Mouse (Mus musculus) midbrain, embryonic 11.5 days (tissue): Measurements from ENCODE around the gene Camkmt. TPM values are rescaled to one million over a fixed set of nuclear protein-coding genes. Genes with fewer than 3 reads are reported as not detected.
A peak's percentile ranks its signal among the peaks of the same experiment; 100 is the strongest.

ENCODE experiments used
- ATAC-seq: fragments of 200-750 bp; cut with Nextera tagmentation; 2 replicates; pipeline ENCODE4 v1.8.0; 2017; ENCODE audit warnings: moderate TSS enrichment, moderate library complexity; ENCODE audit not compliant: low FRiP score
- DNase-seq: peaks from one replicate; pipeline ENCODE4 v3.0.0; 2015; ENCODE audit warnings: low spot score; ENCODE audit errors: missing footprints
- H3K27ac ChIP-seq: fragments of 300-500 bp; sonication (generic); 2 replicates; pipeline ENCODE4 v1.5.1; 2014; ENCODE audit warnings: low read depth, low read length
- H3K27me3 ChIP-seq: fragments of 300-500 bp; sonication (generic); 2 replicates; pipeline ENCODE4 v1.6.1; 2014; ENCODE audit warnings: mild to moderate bottlenecking, low read length, moderate library complexity, mixed read lengths; ENCODE audit not compliant: control insufficient read depth, insufficient read depth
- H3K36me3 ChIP-seq: fragments of 300-500 bp; sonication (generic); 2 replicates; pipeline ENCODE4 v1.6.1; 2014; ENCODE audit warnings: mild to moderate bottlenecking, low read length, moderate library complexity, mixed read lengths; ENCODE audit not compliant: control insufficient read depth, insufficient read depth
- H3K4me1 ChIP-seq: fragments of 300-500 bp; sonication (generic); 2 replicates; pipeline ENCODE4 v1.6.1; 2014; ENCODE audit warnings: low read length; ENCODE audit not compliant: control insufficient read depth, insufficient read depth
- H3K4me2 ChIP-seq: fragments of 300-500 bp; sonication (generic); 2 replicates; pipeline ENCODE4 v1.6.1; 2014; ENCODE audit warnings: mild to moderate bottlenecking, moderate library complexity
- H3K4me3 ChIP-seq: fragments of 300-500 bp; sonication (generic); 2 replicates; pipeline ENCODE4 v1.5.1; 2014; ENCODE audit warnings: low read depth, low read length
- H3K9ac ChIP-seq: fragments of 300-500 bp; sonication (generic); 2 replicates; pipeline ENCODE4 v1.6.1; 2014; ENCODE audit warnings: low read length
- H3K9me3 ChIP-seq: fragments of 300-500 bp; sonication (generic); 2 replicates; pipeline ENCODE4 v1.6.1; 2016; ENCODE audit warnings: low read length; ENCODE audit not compliant: control insufficient read depth
- WGBS: fragments of 180-500 bp; shearing (Covaris S2); extraction: QIAGEN DNeasy Blood & Tissue Kit; methylation state at CpG from one replicate; pipeline ENCODE4 v1.1.7; 2014; 5-methylcytosine and 5-hydroxymethylcytosine counted together
- polyA plus RNA-seq: library from polyadenylated mRNA; unstranded; fragments of >200 nt; fragmentation: Nextera tagmentation; extraction: Ambion mirVana; gene quantifications from 2 replicates; pipeline ENCODE4 v1.2.1, GENCODE M21; 2014

Camkmt gene
- 14.9 and 17.0 TPM in 2 replicates for polyA plus RNA-seq

DNA sequence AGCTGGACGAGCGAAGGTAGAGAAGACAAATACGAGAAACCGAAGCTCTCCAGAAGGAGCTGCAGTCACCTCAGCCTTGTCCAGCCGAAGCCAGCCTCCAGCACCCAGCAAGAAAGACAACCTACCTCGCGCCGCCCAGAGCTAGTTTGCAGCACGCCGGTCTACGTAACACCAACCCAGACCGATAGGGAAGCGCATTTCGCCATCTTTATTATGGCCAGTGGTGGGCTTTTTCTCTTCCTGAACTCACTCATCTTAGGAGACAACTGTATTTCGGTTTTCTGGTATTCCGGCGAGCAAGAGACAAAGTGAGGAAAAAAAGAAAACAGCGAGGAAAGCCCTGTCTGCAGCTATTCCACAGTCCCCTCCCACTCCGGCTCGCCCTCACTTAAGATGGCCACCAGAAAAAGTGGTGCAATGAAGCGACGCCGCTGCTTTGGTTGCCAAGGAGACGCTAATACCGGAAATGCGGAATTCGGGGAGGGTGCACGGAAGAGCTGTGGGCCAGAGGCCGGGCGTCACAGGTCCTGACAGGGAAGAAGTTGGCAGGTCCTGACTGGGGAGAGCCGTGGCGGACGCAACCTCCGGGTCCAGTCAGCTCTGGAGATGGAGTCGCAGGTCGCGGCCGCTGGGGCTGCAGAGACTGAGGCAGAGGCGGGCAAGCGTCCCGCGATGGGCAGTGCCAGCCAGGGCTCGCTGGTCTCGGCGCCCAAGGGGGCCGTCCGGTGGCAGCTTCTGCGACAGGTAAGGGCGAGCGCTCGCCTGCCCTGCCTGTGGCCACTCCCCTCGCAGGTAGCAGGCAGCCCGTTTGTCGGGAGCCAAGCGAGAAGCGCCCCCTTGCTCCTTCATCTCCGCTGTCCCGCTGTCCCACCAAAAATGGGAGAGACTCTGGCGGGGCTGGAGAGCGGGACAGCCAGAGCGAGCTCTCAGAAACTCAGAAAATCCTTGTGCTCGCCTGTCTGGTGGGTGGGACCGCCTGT, at the start of gene Camkmt, which contains the start of gene Prepl:
Camkmt (plus strand) TSS at position 433 of the 980 bp plus-strand sequence.
Prepl (minus strand) TSS at position 122 of the 980 bp plus-strand sequence.
- ATAC-seq, result peak; percentile 98
- whole genome bisulfite sequencing, result under 1% methylated on average over 63 of the region's 63 CpGs
- DNase-seq, result peak; percentile 100
- H3K4me2 ChIP-seq, result peak within 1 kb of the TSS; percentile 82
- H3K4me3 ChIP-seq, result peak within 1 kb of the TSS; percentile 80
- no peaks in the 10 kb centered on the region for H3K27me3 ChIP-seq
- H3K4me1 ChIP-seq, result peaks cover 11% of the 10 kb centered on the region
- H3K9ac ChIP-seq, result peak within 1 kb of the TSS; percentile 68
- H3K27ac ChIP-seq, result peak within 1 kb of the TSS; percentile 61
- H3K36me3 ChIP-seq, result no peaks in the 10 kb centered on the region
- H3K9me3 ChIP-seq, result no peaks in the 10 kb centered on the region

DNA sequence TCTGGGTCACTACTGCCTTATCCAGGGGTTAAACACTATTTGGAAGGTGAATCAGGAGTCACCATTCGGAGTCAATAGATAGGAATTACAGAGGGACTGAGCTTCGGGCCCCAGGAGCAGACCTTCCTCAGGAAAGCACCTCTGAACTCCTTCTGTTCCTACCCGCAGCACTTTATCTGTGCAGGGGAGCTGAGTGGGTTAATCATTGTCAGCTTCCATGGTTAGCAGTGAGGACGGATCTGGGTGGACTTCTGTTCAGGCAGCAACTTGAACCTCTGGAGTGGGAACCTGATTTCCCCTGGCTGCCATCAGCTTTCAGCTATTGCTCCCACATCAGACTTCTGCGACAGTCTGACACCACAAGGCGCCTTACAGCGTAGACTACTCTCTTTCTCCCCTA, 49.4 kb upstream of the Camkmt start:
- no peak overlapping the region for H3K27ac ChIP-seq
- peak; percentile 2 for DNase-seq
- 85% methylated on average over 7 of the region's 7 CpGs for WGBS
- ATAC-seq, result no peak
- H3K4me3 ChIP-seq, result no peak overlapping the region
- H3K9ac ChIP-seq, result no peak overlapping the region
- H3K36me3 ChIP-seq, result no peaks in the 10 kb centered on the region
- H3K4me2 ChIP-seq, result no peak overlapping the region
- H3K27me3 ChIP-seq, result no peaks in the 10 kb centered on the region
- H3K4me1 ChIP-seq, result no peaks in the 10 kb centered on the region; the same call in 1 of the 2 replicates
- H3K9me3 ChIP-seq, result no peaks in the 10 kb centered on the region

DNA sequence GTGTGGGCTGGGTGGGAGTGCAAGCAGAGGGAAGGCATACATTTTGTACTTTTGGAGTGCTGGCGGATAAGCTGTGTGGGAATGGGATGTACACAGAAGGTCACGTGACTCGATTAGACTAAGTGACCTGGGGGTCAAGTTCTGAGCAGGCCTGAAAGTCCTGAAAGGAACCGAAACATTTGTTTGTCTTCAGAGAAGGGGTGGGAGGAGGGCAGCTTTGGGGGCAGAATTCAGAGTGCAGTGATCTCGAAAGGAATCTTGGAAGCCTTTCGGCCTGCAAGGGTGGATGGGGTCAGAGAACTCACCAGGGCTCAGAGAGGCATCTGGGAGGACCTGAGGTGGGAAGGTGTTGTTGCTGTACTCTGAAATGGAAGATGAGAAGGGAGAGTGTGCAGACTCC, 47.9 kb upstream of the Camkmt start:
- Histone ChIP-seq H3K36me3 (no peaks in the 10 kb centered on the region), H3K9me3 (no peaks in the 10 kb centered on the region), H3K27ac (no peak overlapping the region), H3K27me3 (no peaks in the 10 kb centered on the region), H3K4me3 (no peak overlapping the region), H3K9ac (no peak overlapping the region), H3K4me2 (no peak overlapping the region), H3K4me1 (no peaks in the 10 kb centered on the region; the same call in 1 of the 2 replicates)
- DNase-seq (no peak), ATAC-seq (no peak)
- 46% methylated on average over 6 of the region's 6 CpGs for WGBS

DNA sequence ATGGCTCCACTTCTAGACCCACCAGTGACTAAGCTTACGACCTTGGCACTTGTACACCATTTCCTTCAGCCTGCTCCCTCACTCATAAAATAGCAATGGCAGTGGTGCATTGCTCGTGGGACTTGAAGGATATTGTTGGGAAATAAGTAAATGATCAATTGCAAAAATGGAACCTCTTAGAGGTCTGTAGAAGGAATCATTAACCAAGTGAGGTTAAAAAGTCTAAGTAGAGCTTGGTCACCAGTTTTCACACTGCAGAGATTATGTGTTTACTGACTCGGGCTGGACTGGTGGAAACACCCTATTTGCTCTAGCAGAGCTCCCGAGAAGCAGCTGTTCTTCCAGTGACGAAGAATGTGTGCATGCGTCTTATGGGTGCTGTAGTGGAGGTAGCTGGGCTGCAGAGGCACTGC, 46.9 kb upstream of the Camkmt start:
- Histone ChIP-seq H3K4me1 (no peaks in the 10 kb centered on the region; the same call in 1 of the 2 replicates), H3K27ac (no peak overlapping the region)
- 88% methylated on average over 6 of the region's 6 CpGs for WGBS

DNA sequence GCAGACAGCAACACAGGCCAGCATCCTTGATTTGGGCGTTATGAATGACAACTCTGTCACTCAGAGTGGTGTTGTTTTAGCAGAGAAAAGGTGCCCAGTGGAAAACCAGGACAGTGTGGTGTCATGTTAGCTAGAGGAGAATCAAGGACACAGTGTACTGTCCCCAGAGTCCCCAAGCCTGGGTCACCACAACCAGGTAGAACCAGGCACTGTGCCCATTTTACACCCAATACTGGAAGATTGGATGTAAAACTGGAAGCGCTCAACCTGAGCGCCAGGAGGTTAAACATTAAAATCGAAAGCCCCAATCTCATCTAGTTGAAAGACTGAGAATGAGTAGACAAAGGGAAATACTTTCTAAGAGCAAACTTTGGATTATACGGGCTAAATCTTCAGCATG, 45.9 kb upstream of the Camkmt start:
- H3K36me3 ChIP-seq, result no peaks in the 10 kb centered on the region
- no peak overlapping the region for H3K27ac ChIP-seq
- ATAC-seq (no peak), DNase-seq (peak; percentile 57)
- H3K9me3 ChIP-seq, result no peaks in the 10 kb centered on the region
- 93% methylated on average over 5 of the region's 5 CpGs for WGBS
- no peak overlapping the region for H3K4me2 ChIP-seq
- H3K4me1 ChIP-seq, result no peaks in the 10 kb centered on the region; the same call in 1 of the 2 replicates
- no peaks in the 10 kb centered on the region for H3K27me3 ChIP-seq
- H3K9ac ChIP-seq, result no peak overlapping the region
- no peak overlapping the region for H3K4me3 ChIP-seq

More for the DNA sequence above, 46.9 kb upstream of the Camkmt start:
- no peaks in the 10 kb centered on the region for H3K36me3 ChIP-seq
- DNase-seq (peak; percentile 31), ATAC-seq (no peak)
- H3K4me2 ChIP-seq, result no peak overlapping the region
- H3K27me3 ChIP-seq, result no peaks in the 10 kb centered on the region
- H3K4me3 ChIP-seq, result no peak overlapping the region
- no peak overlapping the region for H3K9ac ChIP-seq
- no peaks in the 10 kb centered on the region for H3K9me3 ChIP-seq

DNA sequence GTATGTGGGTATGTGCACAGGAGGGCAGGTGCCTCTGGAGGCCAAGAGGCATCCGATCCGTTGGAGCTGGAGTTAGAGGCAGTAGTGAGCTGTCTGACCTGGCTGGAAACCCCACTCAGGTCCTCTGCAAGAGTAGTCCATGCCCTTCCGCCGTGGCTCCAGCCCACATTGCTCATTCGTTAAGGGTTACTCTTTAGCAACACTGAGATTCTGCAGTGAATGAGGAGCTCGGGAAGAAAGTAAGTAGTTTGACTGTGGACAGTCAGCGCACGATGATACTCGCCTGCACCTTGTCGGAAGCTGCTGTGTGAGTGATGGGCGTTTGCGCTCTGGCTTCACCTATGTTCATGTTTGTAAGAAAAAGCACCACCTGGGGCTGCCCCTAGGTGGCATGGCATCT, 45.2 kb upstream of the Camkmt start:
- 89% methylated on average over 12 of the region's 12 CpGs for WGBS
- no peak overlapping the region for H3K4me2 ChIP-seq
- H3K9me3 ChIP-seq, result no peaks in the 10 kb centered on the region
- H3K9ac ChIP-seq, result no peak overlapping the region
- no peaks in the 10 kb centered on the region; the same call in 1 of the 2 replicates for H3K4me1 ChIP-seq
- DNase-seq, result peak; percentile 68
- no peak overlapping the region for H3K4me3 ChIP-seq
- no peak for ATAC-seq
- no peaks in the 10 kb centered on the region for H3K36me3 ChIP-seq
- H3K27ac ChIP-seq, result no peak overlapping the region
- H3K27me3 ChIP-seq, result no peaks in the 10 kb centered on the region

DNA sequence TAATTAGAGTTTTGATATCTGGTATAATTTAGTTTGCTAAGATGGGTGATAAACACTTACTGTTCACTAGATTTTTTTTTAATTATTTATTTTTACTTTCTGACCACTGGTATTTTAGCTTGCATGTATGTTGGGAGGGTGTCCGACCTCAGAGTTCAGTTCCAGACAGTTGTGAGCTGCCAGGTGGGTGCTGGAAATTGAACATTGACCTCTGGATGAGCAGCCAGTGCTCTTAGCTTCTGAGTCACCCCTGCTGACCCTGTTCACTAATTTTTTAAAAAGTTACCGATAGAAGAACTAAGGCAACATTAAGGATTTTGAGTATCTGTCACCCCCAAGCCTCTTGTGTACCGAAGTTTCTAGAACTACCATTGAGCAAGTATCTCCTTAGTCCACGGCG, 42.0 kb upstream of the Camkmt start:
- 92% methylated on average over 5 of the region's 5 CpGs for WGBS
- no peaks in the 10 kb centered on the region for H3K9me3 ChIP-seq
- no peaks in the 10 kb centered on the region for H3K4me1 ChIP-seq
- H3K4me2 ChIP-seq, result no peak overlapping the region
- DNase-seq, result no peak
- no peak for ATAC-seq
- no peak overlapping the region for H3K27ac ChIP-seq
- no peak overlapping the region for H3K4me3 ChIP-seq
- H3K9ac ChIP-seq, result no peak overlapping the region
- H3K36me3 ChIP-seq, result no peaks in the 10 kb centered on the region
- H3K27me3 ChIP-seq, result no peaks in the 10 kb centered on the region

DNA sequence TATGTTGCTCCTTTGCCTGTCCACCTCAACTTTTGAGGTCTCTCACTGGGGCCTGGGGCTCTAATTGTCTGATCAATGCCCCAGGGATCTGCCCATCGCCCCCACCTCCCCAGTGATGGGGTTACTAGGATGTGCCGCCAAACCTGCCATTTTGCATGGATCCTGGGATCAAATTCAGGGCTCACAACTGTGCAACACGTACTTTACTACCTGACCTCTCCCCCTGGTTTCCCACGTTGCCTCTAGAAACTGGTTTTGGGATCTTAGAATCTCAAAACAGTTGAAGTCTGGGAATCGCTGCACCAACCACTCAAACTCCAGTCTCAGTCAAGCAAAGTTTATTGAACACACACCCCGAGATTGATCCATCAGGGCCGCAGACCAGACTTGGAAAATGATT, 32.1 kb upstream of the Camkmt start:
- 89% methylated on average over 7 of the region's 7 CpGs for WGBS

DNA sequence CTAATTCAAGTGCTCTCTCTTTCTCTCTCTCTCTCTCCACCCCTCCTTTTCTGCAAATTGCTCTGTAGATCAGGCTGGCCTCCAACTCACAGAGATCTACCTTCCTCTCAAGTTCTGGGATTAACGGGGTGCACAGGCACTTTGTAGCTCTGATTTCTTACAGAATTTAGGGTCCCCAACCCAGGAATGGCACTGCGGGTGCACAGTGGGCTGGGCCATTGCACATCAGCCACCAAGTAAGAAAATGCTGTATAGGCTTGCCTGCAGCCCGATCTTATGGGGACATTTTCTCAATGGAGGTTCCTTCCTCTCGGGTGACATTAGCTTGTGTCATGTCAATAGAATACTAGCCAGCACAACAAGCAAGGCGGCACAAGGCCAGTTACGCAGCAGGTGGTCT, 31.2 kb upstream of the Camkmt start:
- Histone ChIP-seq H3K4me2 (no peak overlapping the region), H3K27me3 (no peaks in the 10 kb centered on the region), H3K36me3 (no peaks in the 10 kb centered on the region), H3K27ac (no peak overlapping the region), H3K9ac (no peak overlapping the region), H3K4me1 (no peaks in the 10 kb centered on the region), H3K9me3 (no peaks in the 10 kb centered on the region), H3K4me3 (no peak overlapping the region)
- ATAC-seq (no peak), DNase-seq (peak; percentile 79)
- 92% methylated on average over 6 of the region's 6 CpGs for WGBS

More for the DNA sequence above, 32.1 kb upstream of the Camkmt start:
- ATAC-seq, result no peak
- Histone ChIP-seq H3K9ac (no peak overlapping the region), H3K4me3 (no peak overlapping the region), H3K4me2 (no peak overlapping the region), H3K36me3 (no peaks in the 10 kb centered on the region), H3K27ac (no peak overlapping the region), H3K27me3 (no peaks in the 10 kb centered on the region), H3K9me3 (no peaks in the 10 kb centered on the region), H3K4me1 (no peaks in the 10 kb centered on the region)
- peak; percentile 73 for DNase-seq
